Mouse (Mus musculus): ENCODE measurements around the gene Vpreb3.
A peak's percentile ranks its signal among the peaks of the same experiment; 100 is the strongest.

The Vpreb3 gene

GRCm38 (mm10) chr10:75932081-75932678 lies 10.7 kb upstream of the Vpreb3 start:
- DNase-seq (ENCODE audit: low spot score in 2 of 2): peak in 1 of 2 experiments; percentile 58

- no peak for DNase-seq (ENCODE audit: low spot score in 2 of 2)
Observed at GRCm38 (mm10) chr10:75932891-75933290, 10.0 kb upstream of the Vpreb3 start, which contains the start of gene Chchd10. TSS of gene Chchd10 (plus strand) at chr10:75933130.

- DNase-seq (ENCODE audit: low spot score in 2 of 2): no peak
Observed at GRCm38 (mm10) chr10:75934991-75935390, 7.9 kb upstream of the Vpreb3 start.

- peak; percentile 42 to 71 for DNase-seq (ENCODE audit: low spot score in 2 of 2)
Observed at GRCm38 (mm10) chr10:75935680-75936541, 6.9 kb upstream of the Vpreb3 start, which contains the start of gene Mmp11. TSS of gene Mmp11 (minus strand) at chr10:75936496.

- no peak for DNase-seq (ENCODE audit: low spot score in 2 of 2)
Observed at GRCm38 (mm10) chr10:75936909-75937667, 5.8 kb upstream of the Vpreb3 start.

- no peak for DNase-seq (ENCODE audit: low spot score in 2 of 2)
Observed at GRCm38 (mm10) chr10:75937851-75938643, 4.8 kb upstream of the Vpreb3 start.

GRCm38 (mm10) chr10:75939481-75940234 lies 3.2 kb upstream of the Vpreb3 start:
- DNase-seq (ENCODE audit: low spot score in 2 of 2): no peak

- no peak for DNase-seq (ENCODE audit: low spot score in 2 of 2)
Observed at GRCm38 (mm10) chr10:75940520-75940919, 2.3 kb upstream of the Vpreb3 start, which contains the start of gene Gm867. TSS of gene Gm867 (minus strand) at chr10:75940672.

- DNase-seq (ENCODE audit: low spot score in 2 of 2): no peak
Observed at GRCm38 (mm10) chr10:75941042-75941824, 1.6 kb upstream of the Vpreb3 start.

- DNase-seq (ENCODE audit: low spot score in 2 of 2): no peak
Observed at GRCm38 (mm10) chr10:75944066-75944772, 1.4 kb downstream of the Vpreb3 start.

GRCm38 (mm10) chr10:75945213-75945612 lies 2.4 kb downstream of the Vpreb3 start:
- DNase-seq (ENCODE audit: low spot score in 2 of 2): no peak

- DNase-seq (ENCODE audit: low spot score in 2 of 2): no peak
Observed at GRCm38 (mm10) chr10:75945896-75946295, 3.0 kb downstream of the Vpreb3 start.

- DNase-seq (ENCODE audit: low spot score in 2 of 2): no peak
Observed at GRCm38 (mm10) chr10:75948079-75948478, 5.2 kb downstream of the Vpreb3 start.

GRCm38 (mm10) chr10:75949053-75950045 lies 6.5 kb downstream of the Vpreb3 start:
- no peak for DNase-seq (ENCODE audit: low spot score in 2 of 2)

GRCm38 (mm10) chr10:75950791-75951210 lies 7.9 kb downstream of the Vpreb3 start:
- DNase-seq (ENCODE audit: low spot score in 2 of 2): no peak

- no peak for DNase-seq (ENCODE audit: low spot score in 2 of 2)
Observed at GRCm38 (mm10) chr10:75951424-75952050, 8.7 kb downstream of the Vpreb3 start.

GRCm38 (mm10) chr10:75954381-75954811 lies 11.5 kb downstream of the Vpreb3 start, which contains the start of gene Gm5134:
TSS of gene Gm5134 (plus strand) at chr10:75954514.
- no peak for DNase-seq (ENCODE audit: low spot score in 2 of 2)
